Comparison of ENCODE assay signal across 11 mouse cellular contexts in the genomic region with DNA sequence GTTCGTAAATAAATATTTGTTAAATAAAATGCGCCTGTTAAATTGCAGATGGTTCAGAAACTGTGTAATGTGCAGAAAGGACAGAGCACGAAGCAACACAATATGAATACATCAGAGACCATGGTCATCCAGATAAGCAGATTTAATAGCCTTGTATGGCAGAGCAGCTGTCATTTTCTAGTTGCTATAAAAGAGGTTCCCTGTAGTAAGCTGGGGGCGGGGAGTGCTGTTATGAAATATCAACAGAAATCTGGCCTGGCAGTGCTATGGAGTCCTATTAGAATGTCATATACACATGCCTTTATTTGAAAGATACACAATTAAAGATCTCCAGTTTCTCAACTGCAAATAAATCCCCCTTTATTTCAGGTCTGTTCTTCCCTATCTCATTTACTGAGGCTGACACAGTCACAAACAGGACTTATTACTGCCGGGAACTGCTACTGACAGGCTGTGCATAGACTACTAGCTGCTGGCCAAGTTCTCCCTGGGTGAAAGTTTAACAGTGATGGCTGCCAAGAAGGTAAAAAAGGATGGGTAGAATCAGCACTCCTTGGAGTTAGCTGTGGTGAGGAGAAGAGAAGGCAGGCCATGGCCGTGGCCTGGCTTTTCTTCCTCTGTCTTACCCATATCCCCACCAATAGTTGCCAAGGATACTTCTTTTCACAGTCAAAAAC.
DNase-seq lines count a peak whose midpoint lies in the region; ATAC-seq and TF ChIP-seq lines count a peak whose summit lies in the region.
"Had no signal": no experiment of that assay in that cellular context is flagged by ENCODE, and none has a peak within 500 bp of the region (broad histone marks: within the 10 kb centered on the region; RNA-seq: fewer than 3 reads in every experiment).

No protein-coding gene starts in this region.

- ATAC-seq in intestine, embryonic 15.5 days = peak; percentile 74
- ATAC-seq in intestine, postnatal 0 days = no peak

- TF ChIP-seq CTCF in intestine, postnatal 0 days (IDR thresholded peaks at IDR 0.05; ENCODE audit: low read depth) = no peak
- TF ChIP-seq CTCF in thymus, adult 2 months (IDR thresholded peaks at IDR 0.05; ENCODE audit: borderline replicate concordance, control insufficient read depth, extremely low read depth, insufficient read depth, low read length, poor library complexity) = no peak

- no peak overlapping the region for H3K4me2 ChIP-seq in intestine, embryonic 15.5 days (replicated peaks)
- no peak overlapping the region for H3K4me2 ChIP-seq in intestine, postnatal 0 days (replicated peaks; ENCODE audit: low read depth)
- H3K4me2 ChIP-seq: embryonic facial prominence, embryonic 13.5 days; liver, embryonic 15.5 days had no signal

- no peak overlapping the region for H3K27ac ChIP-seq in intestine, embryonic 15.5 days
- no peak overlapping the region for H3K27ac ChIP-seq in intestine, postnatal 0 days (ENCODE audit: low read depth, low read length)
- H3K27ac ChIP-seq in thymus, adult 2 months (ENCODE audit: control insufficient read depth, insufficient read depth, low read length) = no peak overlapping the region
- H3K27ac ChIP-seq: embryonic facial prominence, embryonic 13.5 days; liver, embryonic 15.5 days had no signal

- TF ChIP-seq POLR2A in thymus, adult 2 months (IDR thresholded peaks at IDR 0.05; ENCODE audit: control insufficient read depth, extremely low read depth, insufficient read depth, low read length, poor library complexity) = no peak

- DNase-seq in cerebellum, postnatal 10 days = peak; percentile 77 to 79
- no peak for DNase-seq in cerebellum, adult 11-12 months
- peak; percentile 5 for DNase-seq in lung, postnatal 36 days
- DNase-seq in lung, postnatal 4 days = no peak
- peak; percentile 9 to 15 for DNase-seq in kidney, postnatal 36 days
- no peak for DNase-seq in thymus, adult 2 months
- DNase-seq: thymus, postnatal 14 days had no signal

- no peaks in the 10 kb centered on the region for H3K9me3 ChIP-seq in intestine, embryonic 15.5 days
- no peaks in the 10 kb centered on the region for H3K9me3 ChIP-seq in intestine, postnatal 0 days (ENCODE audit: control insufficient read depth)
- H3K9me3 ChIP-seq: embryonic facial prominence, embryonic 13.5 days; liver, embryonic 15.5 days had no signal

- no peaks in the 10 kb centered on the region for H3K36me3 ChIP-seq in intestine, embryonic 15.5 days
- H3K36me3 ChIP-seq in intestine, postnatal 0 days (ENCODE audit: control insufficient read depth, insufficient read depth) = no peaks in the 10 kb centered on the region
- no peaks in the 10 kb centered on the region for H3K36me3 ChIP-seq in thymus, adult 2 months (ENCODE audit: control insufficient read depth, insufficient read depth, low read length)
- H3K36me3 ChIP-seq: embryonic facial prominence, embryonic 13.5 days; liver, embryonic 15.5 days had no signal

- no peaks in the 10 kb centered on the region for H3K4me1 ChIP-seq in intestine, embryonic 15.5 days (replicated peaks)
- H3K4me1 ChIP-seq in intestine, postnatal 0 days (replicated peaks; ENCODE audit: control insufficient read depth, insufficient read depth, low read length) = no peaks in the 10 kb centered on the region
- H3K4me1 ChIP-seq in thymus, adult 2 months (replicated peaks; ENCODE audit: control insufficient read depth, insufficient read depth, low read length) = no peaks in the 10 kb centered on the region
- H3K4me1 ChIP-seq: embryonic facial prominence, embryonic 13.5 days; liver, embryonic 15.5 days had no signal

- WGBS in intestine, embryonic 15.5 days = 64% methylated on average over 6 of the region's 6 CpGs
- 61% methylated on average over 6 of the region's 6 CpGs for WGBS in intestine, postnatal 0 days
- 90% methylated on average over 6 of the region's 6 CpGs for WGBS in thymus, adult 2 months

- no peaks in the 10 kb centered on the region for H3K27me3 ChIP-seq in intestine, embryonic 15.5 days (replicated peaks)
- no peaks in the 10 kb centered on the region for H3K27me3 ChIP-seq in intestine, postnatal 0 days (replicated peaks; ENCODE audit: control insufficient read depth, insufficient read depth, low read length)
- no peaks in the 10 kb centered on the region for H3K27me3 ChIP-seq in thymus, adult 2 months (ENCODE audit: control insufficient read depth, insufficient read depth, low read length)
- H3K27me3 ChIP-seq: embryonic facial prominence, embryonic 13.5 days; liver, embryonic 15.5 days had no signal

- H3K9ac ChIP-seq in intestine, embryonic 15.5 days = no peak overlapping the region
- H3K9ac ChIP-seq in intestine, postnatal 0 days (ENCODE audit: low read depth, low read length) = no peak overlapping the region
- H3K9ac ChIP-seq: embryonic facial prominence, embryonic 13.5 days; liver, embryonic 15.5 days had no signal

- H3K4me3 ChIP-seq in intestine, embryonic 15.5 days (replicated peaks) = no peak overlapping the region
- no peak overlapping the region for H3K4me3 ChIP-seq in intestine, postnatal 0 days (ENCODE audit: low read depth, low read length)
- H3K4me3 ChIP-seq in thymus, adult 2 months (ENCODE audit: control insufficient read depth, insufficient read depth, low read length) = no peak overlapping the region
- H3K4me3 ChIP-seq: embryonic facial prominence, embryonic 13.5 days; liver, embryonic 15.5 days had no signal

Comparison
In these comparisons a context has a peak if more than half of its experiments do, and no peak if none do; other contexts are left out.
1. DNase-seq: peak in cerebellum, postnatal 10 days (2 of 2), lung, postnatal 36 days (single experiment) and kidney, postnatal 36 days (2 of 2); none in cerebellum, adult 11-12 months (single experiment), lung, postnatal 4 days (0 of 2) and thymus, adult 2 months (single experiment).